Mouse (Mus musculus) olfactory bulb, adult 2 months (tissue): ENCODE data around the gene Nus1. TPM values are rescaled to one million over a fixed set of nuclear protein-coding genes. Genes with fewer than 3 reads are reported as not detected.
A peak's percentile ranks its signal among the peaks of the same experiment; 100 is the strongest.

Experiments
- H3K27ac ChIP-seq: fragments of 200-500 bp; 2 replicates; pipeline ENCODE4 v1.5.1; 2012; ENCODE audit warnings: low read depth, low read length; ENCODE audit not compliant: insufficient read depth
- H3K4me1 ChIP-seq: fragments of 200-500 bp; 2 replicates; pipeline ENCODE4 v1.6.1; 2012; ENCODE audit warnings: low read length; ENCODE audit not compliant: control insufficient read depth, insufficient read depth
- H3K4me3 ChIP-seq: fragments of 200-500 bp; 2 replicates; pipeline ENCODE4 v1.5.1; 2012; ENCODE audit warnings: mild to moderate bottlenecking, low read depth, low read length, moderate library complexity; ENCODE audit not compliant: insufficient read depth
- CTCF ChIP-seq: fragments of 200-500 bp; IDR thresholded peaks from 2 replicates; pipeline ENCODE4 v1.5.1; 2012; ENCODE audit warnings: low read depth, mild to moderate bottlenecking, low read length, moderate library complexity; ENCODE audit not compliant: insufficient read depth
- POLR2A ChIP-seq: fragments of 200-500 bp; IDR thresholded peaks from 2 replicates; pipeline ENCODE4 v1.6.1; 2012; ENCODE audit warnings: mild to moderate bottlenecking, low read depth, low read length, moderate library complexity; ENCODE audit not compliant: insufficient read depth
- WGBS: fragments of 180-500 bp; shearing (Covaris S2); methylation state at CpG from one replicate; pipeline ENCODE4 v1.1.7; 2018; 5-methylcytosine and 5-hydroxymethylcytosine counted together
- polyA plus RNA-seq: library from polyadenylated mRNA; stranded (reverse); fragments of >200 nt; gene quantifications from 2 replicates; pipeline ENCODE4 v1.2.4, GENCODE M21; 2012; ENCODE audit warnings: low replicate concordance; ENCODE audit not compliant: missing spikeins, insufficient read depth, insufficient read length

The Nus1 gene
- polyA plus RNA-seq: 304 TPM in 1 of 2 replicates, not detected in the other

DNA sequence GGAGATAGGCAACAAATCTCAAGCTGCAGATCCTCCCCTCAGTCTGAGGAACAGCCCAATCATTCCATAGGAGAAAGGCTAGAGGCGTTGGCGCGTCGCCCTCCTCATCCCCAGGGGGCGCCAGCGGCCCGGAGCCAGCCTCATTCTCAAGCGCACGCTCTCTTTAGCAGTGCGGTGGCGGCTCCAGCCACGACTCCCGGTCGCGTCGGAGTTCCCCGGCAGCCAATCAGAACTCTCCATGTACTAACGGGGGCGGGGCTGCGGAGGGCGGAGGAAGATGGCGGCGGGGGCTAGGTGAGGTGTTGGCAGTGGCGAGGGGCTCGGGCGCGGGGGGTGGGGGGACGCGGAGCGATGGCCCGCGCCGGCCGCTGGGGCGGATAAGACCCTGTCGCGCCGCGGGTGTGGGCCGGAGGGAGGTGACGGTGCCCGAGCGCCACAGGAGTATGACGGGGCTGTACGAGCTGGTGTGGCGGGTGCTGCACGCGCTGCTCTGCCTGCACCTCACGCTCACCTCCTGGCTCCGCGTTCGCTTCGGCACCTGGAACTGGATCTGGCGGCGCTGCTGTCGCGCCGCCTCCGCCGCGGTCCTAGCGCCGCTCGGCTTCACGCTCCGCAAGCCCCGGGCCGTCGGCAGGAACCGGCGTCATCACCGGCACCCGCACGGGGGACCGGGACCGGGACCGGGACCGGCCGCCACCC is at the start of gene Nus1:
Gene Nus1, plus strand, starts transcription at position 249 of the 699 bp plus-strand sequence.
- Histone ChIP-seq H3K4me3 (peak within 1 kb of the TSS; percentile 86), H3K4me1 (peaks cover 2% of the 10 kb centered on the region), H3K27ac (peak within 1 kb of the TSS; percentile 76)
- peak; percentile 31; the same call in 1 of the 2 replicates for TF ChIP-seq POLR2A
- peak; percentile 83 for TF ChIP-seq CTCF
- 1% methylated on average over 78 of the region's 79 CpGs for WGBS

DNA sequence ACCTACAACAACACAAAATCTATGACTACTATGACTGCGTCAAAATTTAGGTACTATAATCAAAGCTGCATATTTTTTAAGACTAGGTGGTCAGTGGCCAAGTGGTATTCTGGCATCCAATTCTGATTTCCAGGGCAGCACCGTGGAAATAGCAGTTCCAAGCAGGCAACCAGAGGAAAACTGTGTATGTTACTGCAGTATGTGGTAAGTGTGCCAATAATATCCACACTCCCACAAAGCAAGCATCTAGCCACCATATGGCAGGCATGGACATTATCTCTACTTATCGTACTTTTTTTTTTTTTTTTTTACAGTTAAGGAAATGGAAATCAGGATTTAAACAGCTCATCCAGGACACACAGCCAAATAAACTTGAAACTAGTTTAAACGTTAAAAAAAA is 49.0 kb upstream of the Nus1 start:
- TF ChIP-seq POLR2A (no peak), CTCF (no peak)
- 89% methylated on average over 4 of the region's 4 CpGs for WGBS
- H3K27ac ChIP-seq: no peak overlapping the region
- H3K4me1 ChIP-seq: no peaks in the 10 kb centered on the region
- no peak overlapping the region for H3K4me3 ChIP-seq

DNA sequence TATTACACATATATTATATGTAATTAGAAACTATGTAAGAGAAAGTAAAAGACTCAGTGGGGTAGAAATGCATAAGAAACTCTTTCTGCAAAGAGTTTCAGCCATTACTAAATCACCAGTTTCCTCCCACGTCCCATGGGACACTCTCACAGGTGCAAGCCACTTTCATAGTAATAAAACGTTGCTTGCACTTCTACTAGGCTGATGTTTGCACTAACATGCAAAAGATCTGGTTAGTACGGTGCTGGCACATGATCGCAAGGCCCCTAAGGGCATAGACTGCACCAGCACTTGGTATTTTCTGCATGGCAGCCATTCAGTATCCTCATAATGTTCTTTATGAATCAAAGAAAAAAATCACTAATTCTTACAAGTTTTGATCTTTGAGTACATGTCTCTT is 43.5 kb upstream of the Nus1 start:
- TF ChIP-seq POLR2A: no peak
- TF ChIP-seq CTCF: no peak
- no peak overlapping the region for H3K4me3 ChIP-seq
- no peak overlapping the region for H3K27ac ChIP-seq
- WGBS: 84% methylated on average over 4 of the region's 4 CpGs
- no peaks in the 10 kb centered on the region for H3K4me1 ChIP-seq

DNA sequence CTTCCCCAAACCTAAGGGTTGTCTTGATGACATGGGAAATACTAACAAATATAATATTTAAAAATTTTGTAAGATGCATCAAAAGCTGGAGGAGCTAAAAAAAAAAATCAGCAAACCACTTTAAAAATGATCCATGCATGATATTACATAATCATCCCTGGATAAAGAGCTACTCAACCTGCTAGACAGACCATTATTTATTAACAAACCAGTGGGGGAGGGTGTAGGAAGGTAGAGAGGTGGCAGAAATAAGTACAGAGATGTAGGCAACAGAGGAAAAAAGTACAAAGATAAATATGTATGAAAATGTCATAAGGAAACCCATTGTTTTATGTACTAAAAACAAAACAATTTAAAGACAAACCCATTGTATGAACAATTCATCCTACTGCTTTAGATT is 42.7 kb upstream of the Nus1 start:
- no peak for TF ChIP-seq POLR2A
- no peak for TF ChIP-seq CTCF
- Histone ChIP-seq H3K4me1 (no peaks in the 10 kb centered on the region), H3K27ac (no peak overlapping the region)

DNA sequence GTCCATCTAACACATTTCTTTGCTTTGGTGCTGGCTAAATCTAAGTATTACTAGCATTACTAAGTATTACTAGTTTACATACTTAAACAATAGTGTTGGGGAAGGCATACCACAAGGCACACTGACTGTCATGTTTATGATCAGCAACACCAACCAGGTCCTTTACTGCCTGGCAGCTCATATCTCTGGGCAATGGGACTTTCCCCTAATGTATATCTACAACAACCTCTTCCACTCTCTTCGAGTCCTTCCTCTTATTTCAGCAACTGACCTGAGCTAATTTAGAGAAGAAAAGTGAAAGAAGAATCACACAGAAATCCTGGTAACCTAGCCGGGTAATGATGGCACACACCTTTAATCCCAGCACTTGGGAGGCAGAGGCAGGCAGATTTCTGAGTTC is 40.9 kb upstream of the Nus1 start:
- H3K27ac ChIP-seq: no peak overlapping the region

More for the DNA sequence above, 42.7 kb upstream of the Nus1 start:
- H3K4me3 ChIP-seq: no peak overlapping the region

DNA sequence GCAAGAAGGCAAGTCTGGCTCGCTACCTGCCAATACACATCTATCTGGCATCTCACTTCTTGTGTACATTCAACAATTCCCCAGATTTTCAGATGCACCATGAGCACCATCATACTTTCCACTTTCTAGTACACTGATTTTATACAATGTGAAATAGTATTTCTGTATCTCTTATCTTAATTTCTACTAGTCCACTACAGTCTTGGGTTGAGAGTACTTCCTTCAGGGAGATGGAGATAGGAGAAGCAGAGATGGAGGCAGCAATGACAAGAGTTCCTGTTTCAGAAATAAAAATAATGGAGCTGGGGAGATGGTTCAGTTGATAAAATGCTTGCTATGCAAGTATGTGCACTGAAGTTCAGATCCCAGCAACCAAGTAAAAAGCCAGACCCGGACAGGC is 39.5 kb upstream of the Nus1 start:
- Histone ChIP-seq H3K4me1 (no peaks in the 10 kb centered on the region), H3K4me3 (no peak overlapping the region), H3K27ac (no peak overlapping the region)
- 89% methylated on average over 2 of the region's 2 CpGs for WGBS
- TF ChIP-seq CTCF (no peak), POLR2A (no peak)

More for the DNA sequence above, 40.9 kb upstream of the Nus1 start:
- TF ChIP-seq CTCF: no peak
- TF ChIP-seq POLR2A: no peak
- Histone ChIP-seq H3K4me1 (no peaks in the 10 kb centered on the region), H3K4me3 (no peak overlapping the region)
- WGBS: 92% methylated on average over 2 of the region's 2 CpGs

DNA sequence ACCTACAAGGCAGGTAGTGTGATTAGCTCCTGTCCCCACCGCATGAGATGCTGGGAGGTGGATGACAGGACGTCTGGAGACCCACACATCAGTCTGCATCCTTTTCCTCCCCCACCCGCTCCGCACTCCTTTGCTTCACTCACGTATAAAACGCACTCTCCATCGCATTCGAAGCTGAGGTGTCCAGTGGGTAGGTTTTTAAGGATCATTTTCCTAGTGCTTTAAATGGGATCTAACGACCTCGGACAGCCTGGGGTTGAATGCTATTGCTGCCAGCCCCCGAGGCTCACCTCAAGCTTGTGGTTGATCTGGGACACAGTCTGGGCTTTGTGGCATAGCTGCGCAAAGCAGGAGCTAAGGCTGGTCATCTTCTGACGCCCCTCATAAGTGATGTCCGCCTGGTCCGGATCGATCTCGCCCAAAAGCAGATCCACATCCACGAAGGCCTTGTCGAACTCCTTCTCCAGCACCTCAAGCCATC is 36.0 kb upstream of the Nus1 start:
- 1% methylated on average over 19 of the region's 19 CpGs for whole genome bisulfite sequencing
- Histone ChIP-seq H3K27ac (peak overlapping the region; percentile 41), H3K4me1 (no peaks in the 10 kb centered on the region), H3K4me3 (peak overlapping the region; percentile 76)
- TF ChIP-seq CTCF (no peak), POLR2A (no peak)

DNA sequence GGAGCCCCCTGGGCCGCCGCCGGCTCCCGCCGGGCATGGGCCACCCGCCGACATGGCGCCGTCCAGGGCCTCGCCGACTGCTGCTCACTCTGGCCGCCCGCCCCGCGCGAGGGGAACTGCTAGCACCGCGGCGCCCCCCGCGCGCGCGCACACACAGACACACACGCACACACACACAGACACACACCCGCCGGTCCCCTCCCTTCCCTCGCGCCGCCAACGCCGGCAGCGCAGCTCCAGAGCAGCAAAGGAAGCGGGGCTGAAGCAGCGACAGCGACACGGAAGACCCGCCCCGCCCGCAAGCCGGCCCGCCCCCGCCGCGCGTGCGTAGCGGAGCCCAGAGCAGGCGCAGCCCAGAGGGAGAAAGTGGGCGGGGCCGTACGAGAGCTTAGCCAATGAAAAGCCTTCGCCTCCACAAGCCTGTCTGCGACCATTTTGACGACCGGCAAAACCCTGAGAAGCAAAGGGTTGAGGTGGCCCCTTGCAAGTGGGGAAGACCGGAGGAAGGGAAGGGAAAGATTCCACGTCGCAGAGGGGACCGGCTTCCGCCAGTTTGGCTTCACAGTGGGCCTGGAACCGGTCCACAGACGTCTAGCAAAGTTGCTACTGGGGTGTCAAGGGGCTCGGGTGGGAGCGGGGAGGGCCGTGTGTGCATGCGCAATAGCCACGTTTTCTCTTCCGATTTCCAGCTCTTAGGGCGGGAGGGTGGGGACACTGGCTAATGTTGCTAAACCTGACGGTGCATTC is 35.3 kb upstream of the Nus1 start, which contains the start of gene Gopc:
Gene Gopc, minus strand, starts transcription at position 280 of the 747 bp plus-strand sequence.
- 0% methylated on average over 71 of the region's 71 CpGs for WGBS
- Histone ChIP-seq H3K4me1 (no peaks in the 10 kb centered on the region), H3K4me3 (peak within 1 kb of the TSS; percentile 76), H3K27ac (peak within 1 kb of the TSS; percentile 76)
- TF ChIP-seq CTCF: no peak
- peak; percentile 60; the same call in 1 of the 2 replicates for TF ChIP-seq POLR2A

DNA sequence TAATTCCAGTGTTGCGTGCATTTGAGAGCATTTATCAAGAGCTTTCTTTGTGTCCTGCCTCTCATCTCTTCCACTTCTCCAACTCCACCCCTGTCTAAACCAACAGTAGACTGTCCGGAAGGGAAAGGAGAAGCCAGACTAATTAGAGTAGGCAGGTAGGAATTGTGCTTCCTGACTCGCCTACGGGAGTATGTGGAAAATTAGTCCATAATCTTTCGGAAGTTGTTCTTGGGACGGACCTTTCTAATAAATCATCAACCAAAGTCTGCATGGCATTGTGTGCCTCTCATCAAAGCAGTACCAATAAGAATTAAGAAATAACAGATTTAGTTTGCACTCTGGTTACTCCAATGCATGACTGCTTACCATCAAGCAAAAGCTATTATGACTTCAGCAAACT is 34.3 kb upstream of the Nus1 start:
- Histone ChIP-seq H3K4me3 (no peak overlapping the region), H3K4me1 (no peaks in the 10 kb centered on the region), H3K27ac (no peak overlapping the region)
- TF ChIP-seq POLR2A: no peak
- WGBS: 77% methylated on average over 6 of the region's 6 CpGs
